ENCODE assay signal across 9 mouse cellular contexts in the genomic region with DNA sequence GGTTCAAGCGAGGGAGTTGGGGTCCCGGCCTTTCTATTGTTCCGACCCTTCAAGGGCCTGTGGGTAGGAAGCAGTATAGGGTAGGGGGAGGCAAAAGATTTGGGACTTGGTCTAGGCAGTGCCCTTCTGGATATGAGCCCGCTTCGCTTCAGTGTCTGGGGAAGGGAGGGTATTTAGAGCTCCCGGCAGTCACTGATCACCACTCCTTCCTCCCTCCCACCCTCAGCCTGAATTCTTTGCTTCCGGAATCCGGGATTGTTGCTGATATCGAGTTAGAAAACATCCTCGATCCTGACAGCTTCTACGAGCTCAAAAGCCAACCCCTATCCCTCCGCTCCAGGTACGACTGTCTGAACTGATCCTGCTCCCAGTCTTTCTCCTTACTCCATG. TPM values are rescaled to one million over a fixed set of nuclear protein-coding genes. Genes with fewer than 3 reads are reported as not detected.
DNase-seq lines count a peak whose midpoint lies in the region; ATAC-seq and TF ChIP-seq lines count a peak whose summit lies in the region.
"Had no signal": no experiment of that assay in that cellular context is flagged by ENCODE, and none has a peak within 500 bp of the region (broad histone marks: within the 10 kb centered on the region; RNA-seq: fewer than 3 reads in every experiment).

No protein-coding gene starts in this region.

- TF ChIP-seq CTCF in layer of hippocampus, adult 2 months (conservative IDR thresholded peaks at IDR 0.05) = no peak

- H3K4me1 ChIP-seq in embryonic facial prominence, embryonic 15.5 days = peaks cover 7% of the 10 kb centered on the region; the same call in 1 of the 2 replicates
- H3K4me1 ChIP-seq in neural tube, embryonic 12.5 days = peaks cover 9% of the 10 kb centered on the region; the same call in 1 of the 2 replicates

- H3K9ac ChIP-seq in embryonic facial prominence, embryonic 15.5 days = no peak overlapping the region
- H3K9ac ChIP-seq in neural tube, embryonic 12.5 days = no peak overlapping the region; the same call in 1 of the 2 replicates

- peak overlapping the region; percentile 57 for H3K4me2 ChIP-seq in embryonic facial prominence, embryonic 15.5 days (replicated peaks)
- peak overlapping the region; percentile 69 for H3K4me2 ChIP-seq in neural tube, embryonic 12.5 days (replicated peaks)

- no peak for DNase-seq in layer of hippocampus, adult 2 months (ENCODE audit: low spot score in 2 of 2)
- DNase-seq in layer of hippocampus, postnatal 14 days (ENCODE audit: low spot score in 2 of 2) = no peak
- DNase-seq in kidney, postnatal 14 days = peak; percentile 14
- no peak for DNase-seq in urinary bladder, postnatal 10 days (ENCODE audit: low spot score)
- DNase-seq in c-Kit-positive CD71-positive TER-119-positive erythroid progenitor cells, embryonic 14.5 days (ENCODE audit: low spot score) = no peak
- no peak for DNase-seq in testis, postnatal 14 days (ENCODE audit: low spot score)

- H3K4me3 ChIP-seq in layer of hippocampus, adult 2 months = peak overlapping the region; percentile 43
- peak overlapping the region; percentile 63 for H3K4me3 ChIP-seq in embryonic facial prominence, embryonic 15.5 days (replicated peaks)
- peak overlapping the region; percentile 18 for H3K4me3 ChIP-seq in neural tube, embryonic 12.5 days

- WGBS in embryonic facial prominence, embryonic 15.5 days = 28% methylated on average over 13 of the region's 13 CpGs
- WGBS in neural tube, embryonic 12.5 days = 18% methylated on average over 11 of the region's 13 CpGs

- no peaks in the 10 kb centered on the region for H3K9me3 ChIP-seq in embryonic facial prominence, embryonic 15.5 days (replicated peaks)
- no peaks in the 10 kb centered on the region for H3K9me3 ChIP-seq in neural tube, embryonic 12.5 days

- no peaks in the 10 kb centered on the region for H3K27me3 ChIP-seq in embryonic facial prominence, embryonic 15.5 days
- no peaks in the 10 kb centered on the region for H3K27me3 ChIP-seq in neural tube, embryonic 12.5 days (replicated peaks)

- H3K27ac ChIP-seq in layer of hippocampus, adult 2 months = 0 out of 2 replicates have a peak overlapping the region, but pooled peaks have one; percentile 46
- no peak overlapping the region; the same call in 1 of the 2 replicates for H3K27ac ChIP-seq in embryonic facial prominence, embryonic 15.5 days (replicated peaks)
- no peak overlapping the region for H3K27ac ChIP-seq in neural tube, embryonic 12.5 days

- no peak for ATAC-seq in embryonic facial prominence, embryonic 15.5 days (ENCODE audit: insufficient number of reproducible peaks, low FRiP score, low TSS enrichment, low read depth)
- no peak for ATAC-seq in neural tube, embryonic 12.5 days (ENCODE audit: low FRiP score, low read depth)

- peaks cover 23% of the 10 kb centered on the region; the same call in 1 of the 2 replicates for H3K36me3 ChIP-seq in embryonic facial prominence, embryonic 15.5 days
- H3K36me3 ChIP-seq in neural tube, embryonic 12.5 days = peaks cover 22% of the 10 kb centered on the region; the same call in 1 of the 2 replicates

RNA-seq across cellular contexts. Expression of a gene that starts 2.9 kb away (rescaled TPM):
- 10 to 100 TPM; 29.0 to 35.1 TPM for total RNA-seq in layer of hippocampus, adult 2 months (2021)
- total RNA-seq in layer of hippocampus, postnatal 14 days (2021) = 10 to 100 TPM; 31.7 to 34.4 TPM
- polyA plus RNA-seq in embryonic facial prominence, embryonic 15.5 days (2015; fragmentation: Nextera tagmentation; extraction: Ambion mirVana) = 32.8 and 35.9 TPM in 2 replicates
- polyA plus RNA-seq in neural tube, embryonic 12.5 days (2016; fragmentation: Nextera tagmentation; extraction: Ambion mirVana) = 32.9 and 35.5 TPM in 2 replicates

RNA-seq across cellular contexts. Expression of a gene that starts 14.6 kb away (rescaled TPM):
- 10 to 100 TPM; 14.7 to 20.6 TPM for total RNA-seq in layer of hippocampus, adult 2 months (2021)
- 10 to 100 TPM; 15.5 to 19.6 TPM for total RNA-seq in layer of hippocampus, postnatal 14 days (2021)
- polyA plus RNA-seq in embryonic facial prominence, embryonic 15.5 days (2015; fragmentation: Nextera tagmentation; extraction: Ambion mirVana) = 17.2 and 22.1 TPM in 2 replicates
- polyA plus RNA-seq in neural tube, embryonic 12.5 days (2016; fragmentation: Nextera tagmentation; extraction: Ambion mirVana) = 34.8 and 38.7 TPM in 2 replicates

RNA-seq across cellular contexts. Expression of a gene that starts 24.3 kb away (rescaled TPM):
- total RNA-seq in layer of hippocampus, adult 2 months (2021) = 100 to 1,000 TPM; 105 to 108 TPM
- total RNA-seq in layer of hippocampus, postnatal 14 days (2021) = 10 to 100 TPM; 88.1 to 98.9 TPM
- polyA plus RNA-seq in embryonic facial prominence, embryonic 15.5 days (2015; fragmentation: Nextera tagmentation; extraction: Ambion mirVana) = 46.2 and 46.7 TPM in 2 replicates
- polyA plus RNA-seq in neural tube, embryonic 12.5 days (2016; fragmentation: Nextera tagmentation; extraction: Ambion mirVana) = 73.3 and 81.4 TPM in 2 replicates

RNA-seq across cellular contexts. Expression of a gene that starts 37.0 kb away (rescaled TPM):
- total RNA-seq in layer of hippocampus, adult 2 months (2021) = 100 to 1,000 TPM in 1 of 2 experiments, 10 to 100 TPM in 1; 91.6 to 102 TPM
- 100 to 1,000 TPM in 1 of 2 experiments, 10 to 100 TPM in 1; 98.2 to 107 TPM for total RNA-seq in layer of hippocampus, postnatal 14 days (2021)
- 73.5 and 74.7 TPM in 2 replicates for polyA plus RNA-seq in embryonic facial prominence, embryonic 15.5 days (2015; fragmentation: Nextera tagmentation; extraction: Ambion mirVana)
- polyA plus RNA-seq in neural tube, embryonic 12.5 days (2016; fragmentation: Nextera tagmentation; extraction: Ambion mirVana) = 89.2 and 93.6 TPM in 2 replicates

RNA-seq across cellular contexts. Expression of a gene that starts 43.2 kb away (rescaled TPM):
- not detected for total RNA-seq in layer of hippocampus, adult 2 months (2021)
- total RNA-seq in layer of hippocampus, postnatal 14 days (2021) = not detected
- polyA plus RNA-seq in embryonic facial prominence, embryonic 15.5 days (2015; fragmentation: Nextera tagmentation; extraction: Ambion mirVana) = 0.44 and 0.66 TPM in 2 replicates
- not detected in 2 replicates for polyA plus RNA-seq in neural tube, embryonic 12.5 days (2016; fragmentation: Nextera tagmentation; extraction: Ambion mirVana)
- total RNA-seq: adrenal gland, postnatal 25 days had no signal
